Mouse (Mus musculus) adrenal gland, adult 8-10 months (tissue): Measurements from ENCODE around the gene Cenpp. TPM values are rescaled to one million over a fixed set of nuclear protein-coding genes. Genes with fewer than 3 reads are reported as not detected.
"Not testable (repeated sequence)": the region's sequence is repeated elsewhere in the genome, so short reads cannot be mapped to it uniquely, and the experiment has no call there.

Experiments
- DNase-seq: peaks from one replicate; pipeline ENCODE4 v3.0.0; 2022
- total RNA-seq, 4 experiments: library from RNA; stranded (reverse); gene quantifications; 2 replicates each; pipeline ENCODE4 v1.2.4; 2022

The Cenpp gene
- total RNA-seq, 4 experiments from 2014 or later: 0.58 to 1.1 (median 0.96) TPM

- DNase-seq: no peak
These were observed 44.9 kb downstream of the Cenpp start, which contains the start of gene Ogn for GRCm38 (mm10) chr13:49607714-49608113. Gene Ogn (plus strand): TSS chr13:49608046.

DNA sequence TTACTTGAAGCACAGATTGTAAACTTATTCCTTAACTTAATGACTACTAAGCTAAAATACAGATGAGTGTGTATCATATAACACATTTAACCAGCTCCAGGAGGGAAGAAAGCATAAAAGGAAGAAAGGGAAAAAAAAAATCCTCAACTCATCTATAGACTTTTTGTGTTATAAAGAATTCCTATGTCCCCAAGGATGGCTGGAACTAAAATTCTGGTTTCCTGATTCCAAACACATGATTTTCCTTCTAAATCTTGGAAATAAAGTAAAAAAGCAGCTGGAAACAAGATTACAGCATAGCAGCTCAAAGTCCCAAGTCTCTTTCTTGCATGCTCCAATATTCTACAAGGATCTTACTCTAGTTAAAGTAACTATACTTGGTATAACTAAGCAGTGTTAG, 49.0 kb downstream of the Cenpp start:
- DNase-seq: no peak

DNA sequence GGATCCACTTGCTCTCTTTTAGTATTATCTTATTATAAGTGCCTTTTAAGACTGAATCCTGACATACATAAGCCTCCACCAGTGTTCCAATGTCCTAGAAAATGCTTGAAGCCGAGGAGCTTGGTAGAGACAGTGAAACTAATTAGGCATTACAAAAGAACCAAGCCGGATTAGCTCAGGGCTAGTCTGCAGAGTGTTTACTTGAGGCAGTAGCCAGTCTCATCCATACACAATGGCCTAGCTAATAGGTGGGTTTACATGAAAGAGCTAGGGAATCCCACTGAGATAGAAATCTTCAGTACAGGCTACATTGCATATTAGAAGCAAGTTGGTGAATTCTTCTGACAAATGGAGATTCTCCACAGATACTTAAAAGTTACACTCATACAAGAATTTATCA, 50.0 kb downstream of the Cenpp start:
- DNase-seq: not testable (repeated sequence)

DNA sequence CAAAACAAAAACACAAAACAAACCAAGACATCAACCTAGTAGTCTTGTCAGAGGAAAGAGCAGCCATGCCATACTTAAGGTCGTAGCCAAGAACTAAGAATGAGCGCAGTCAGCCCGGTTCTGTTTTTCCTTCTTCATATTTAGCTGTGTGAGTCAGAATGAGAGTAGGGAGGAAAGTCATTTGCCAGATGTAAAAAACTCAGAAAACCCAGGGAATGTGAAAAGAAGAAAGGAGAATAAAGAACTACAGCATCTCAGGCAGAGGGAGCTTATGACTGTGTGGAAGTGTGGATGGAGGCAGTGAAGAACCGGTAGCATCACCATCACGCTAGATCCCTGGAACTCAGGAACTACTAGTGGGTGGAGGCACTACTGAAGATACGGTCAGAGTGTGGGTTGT, 66.5 kb downstream of the Cenpp start:
- DNase-seq: no peak

- no peak for DNase-seq
These were observed 68.1 kb downstream of the Cenpp start for GRCm38 (mm10) chr13:49584307-49585005.

GRCm38 (mm10) chr13:49583859-49584258, 68.7 kb downstream of the Cenpp start:
- DNase-seq: no peak

GRCm38 (mm10) chr13:49581541-49582530, 70.7 kb downstream of the Cenpp start, which contains the start of gene Omd:
Gene Omd (plus strand): TSS chr13:49582462.
- no peak for DNase-seq

- no peak for DNase-seq
These were observed 81.2 kb downstream of the Cenpp start for GRCm38 (mm10) chr13:49571418-49571817.

DNA sequence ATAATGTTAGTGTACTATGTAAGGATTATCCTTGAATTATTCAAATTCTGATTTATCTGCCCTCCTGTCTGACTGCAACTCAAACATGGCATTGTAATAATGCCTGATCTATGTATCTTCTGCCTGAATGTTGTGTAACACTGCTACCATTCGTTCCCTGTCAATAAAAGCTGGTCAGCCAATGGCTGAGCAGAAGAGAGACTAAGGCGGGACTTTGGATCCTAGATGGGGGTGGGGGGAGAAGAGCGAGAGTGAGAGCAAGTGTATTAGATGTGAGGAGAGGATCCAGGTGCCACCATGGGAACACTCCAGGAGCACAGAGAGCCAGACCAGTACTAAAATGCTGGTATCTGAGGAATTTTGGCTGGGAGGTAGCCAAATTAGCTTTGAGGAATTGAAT, 82.2 kb downstream of the Cenpp start:
- no peak for DNase-seq

DNA sequence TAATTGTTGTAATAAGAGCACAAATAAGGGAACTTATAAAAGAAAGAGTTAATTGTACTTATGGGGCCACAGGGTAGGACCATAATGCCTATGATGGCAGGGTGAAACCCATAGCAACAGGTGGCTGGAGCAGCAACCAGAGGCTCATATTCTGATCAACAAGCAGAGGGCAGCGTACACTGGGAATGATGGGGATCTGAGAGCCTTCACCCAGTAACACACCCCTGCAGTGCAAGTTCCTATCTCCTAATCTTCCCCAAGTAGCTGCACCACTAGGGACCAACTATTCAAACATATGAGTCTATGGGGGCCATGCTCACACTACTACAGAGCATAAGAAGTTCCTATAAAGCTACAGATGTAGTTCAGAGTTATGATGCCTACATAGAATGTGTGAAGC, 88.2 kb downstream of the Cenpp start:
- DNase-seq: no peak

GRCm38 (mm10) chr13:49560886-49561285, 91.7 kb downstream of the Cenpp start:
- DNase-seq: no peak

- DNase-seq: no peak
These were observed 93.4 kb downstream of the Cenpp start for GRCm38 (mm10) chr13:49559185-49559584.

DNA sequence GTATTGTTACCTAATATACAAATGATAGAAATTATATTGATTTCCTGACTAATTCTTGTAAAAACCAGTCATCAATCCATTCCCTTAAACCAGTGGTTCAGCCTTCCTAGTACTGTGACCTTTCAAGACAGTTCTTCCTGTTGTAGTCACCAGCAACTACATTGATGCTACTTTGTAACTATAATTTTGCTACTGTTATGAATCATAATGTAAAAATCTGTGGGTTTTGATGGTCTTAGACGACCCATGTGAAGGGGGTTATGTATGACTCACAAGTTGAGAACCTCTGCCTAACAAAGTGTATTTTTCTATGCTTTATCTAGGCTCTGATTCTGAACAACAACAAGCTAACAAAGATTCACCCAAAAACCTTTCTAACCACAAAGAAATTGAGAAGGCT, 95.7 kb downstream of the Cenpp start:
- no peak for DNase-seq

- DNase-seq: no peak
These were observed 96.4 kb downstream of the Cenpp start for GRCm38 (mm10) chr13:49556203-49556602.

GRCm38 (mm10) chr13:49554519-49554918, 98.1 kb downstream of the Cenpp start:
- DNase-seq: no peak

DNA sequence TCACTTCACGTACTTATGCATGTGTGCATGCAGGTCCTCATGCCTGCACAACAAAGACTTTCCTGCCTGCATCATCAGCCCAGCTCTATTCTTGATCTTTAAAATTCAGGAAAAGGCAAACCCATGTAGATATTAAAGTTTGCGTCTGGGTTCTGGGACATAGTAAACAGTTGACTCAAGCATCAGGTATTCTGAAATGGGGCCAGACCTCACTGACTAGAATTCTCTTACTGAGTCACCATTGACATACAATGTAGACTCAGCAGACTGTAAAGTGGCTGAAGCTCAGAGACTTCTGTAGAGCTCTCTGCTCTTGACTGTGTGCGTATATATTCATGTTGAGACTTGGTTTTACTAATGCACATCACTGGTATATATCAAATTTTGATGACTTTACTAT, 103.0 kb downstream of the Cenpp start:
- DNase-seq: no peak

DNA sequence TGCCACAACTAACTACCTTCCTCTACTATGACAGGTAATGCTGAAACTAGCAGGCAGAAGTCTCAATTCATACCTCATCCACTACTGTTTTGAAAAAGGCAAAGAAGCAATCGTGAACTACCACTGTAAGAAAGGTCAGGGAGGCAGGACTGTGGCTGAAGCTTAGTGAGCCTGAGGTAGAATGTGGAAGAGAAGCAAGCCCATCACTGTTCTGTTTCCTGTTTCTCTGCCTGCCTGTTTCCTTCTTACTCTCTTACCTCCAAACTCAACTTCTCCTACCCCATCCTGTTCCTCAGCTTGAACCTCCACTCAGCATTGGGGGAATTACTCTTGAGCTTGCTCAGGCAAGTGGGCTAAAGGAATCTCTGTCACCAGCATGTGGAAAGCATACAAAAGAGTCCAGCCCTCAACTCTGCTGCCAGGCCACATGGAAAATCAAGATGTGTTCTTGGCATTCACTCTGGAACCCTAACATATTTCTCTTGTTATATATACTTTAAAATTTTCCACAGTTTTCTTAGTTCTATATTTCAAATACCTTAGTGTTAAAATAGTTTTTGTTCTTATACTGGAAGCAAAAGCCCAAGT, 104.9 kb downstream of the Cenpp start:
- no peak for DNase-seq

GRCm38 (mm10) chr13:49546517-49546916, 106.1 kb downstream of the Cenpp start:
- no peak for DNase-seq

DNA sequence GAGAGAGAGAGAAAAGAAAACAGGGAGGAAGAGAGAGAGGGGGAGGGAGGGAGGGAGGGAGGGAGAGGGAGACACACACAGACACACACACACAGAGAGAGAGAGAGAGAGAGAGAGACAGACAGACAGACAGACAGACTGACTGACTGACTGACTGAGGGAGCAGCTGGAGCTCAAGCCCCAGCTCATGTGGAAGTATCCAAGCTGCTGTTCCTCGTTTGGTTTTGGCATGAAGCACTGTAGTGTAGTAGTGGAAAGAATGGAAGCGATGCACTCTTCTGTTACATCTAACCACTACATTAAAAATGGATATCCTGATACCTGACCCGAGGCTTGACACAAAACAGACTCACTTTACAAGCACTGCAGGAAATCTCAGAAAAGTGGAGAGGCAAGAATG, 106.9 kb downstream of the Cenpp start:
- DNase-seq: no peak

DNA sequence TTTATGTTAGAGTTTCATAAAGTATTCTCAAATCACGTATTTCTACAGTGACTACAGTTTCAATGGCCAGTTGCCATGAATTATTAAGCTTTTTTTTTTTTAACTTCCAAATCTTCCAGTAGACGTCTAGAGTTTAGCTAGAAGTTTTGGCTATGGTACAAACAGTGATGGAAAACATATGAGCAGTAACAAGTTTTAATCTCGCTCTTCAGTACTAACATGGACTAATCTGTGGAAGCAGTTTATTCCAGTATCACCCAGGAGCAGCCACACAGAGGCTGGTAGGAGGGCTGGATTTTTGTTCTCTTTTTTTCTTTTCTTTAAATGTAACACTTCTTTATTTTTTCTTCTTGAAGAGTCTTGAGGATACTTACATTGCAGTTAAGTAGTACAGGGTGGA, 108.3 kb downstream of the Cenpp start, which contains the start of gene Aspn:
TSS of gene Aspn (plus strand) at position 165 of the 400 bp plus-strand sequence.
- no peak for DNase-seq

DNA sequence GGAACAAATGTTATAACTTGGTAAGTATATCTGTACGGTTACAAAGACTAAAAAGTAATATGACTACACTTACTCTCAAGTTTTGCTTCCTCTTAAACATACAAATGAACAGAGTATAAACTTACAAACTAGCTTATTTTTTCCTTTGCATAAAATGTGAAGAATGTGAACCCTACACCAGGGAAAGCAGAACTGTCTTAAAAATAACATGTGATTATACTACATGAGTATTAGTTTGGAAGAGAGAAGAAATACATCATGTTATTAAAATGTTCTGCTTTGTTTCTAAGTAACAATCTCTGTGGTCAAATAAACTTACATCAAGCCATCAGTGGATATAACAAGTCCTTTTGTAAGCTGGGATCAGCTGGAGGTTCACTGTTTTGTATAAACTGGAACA, 113.9 kb downstream of the Cenpp start:
- no peak for DNase-seq

DNA sequence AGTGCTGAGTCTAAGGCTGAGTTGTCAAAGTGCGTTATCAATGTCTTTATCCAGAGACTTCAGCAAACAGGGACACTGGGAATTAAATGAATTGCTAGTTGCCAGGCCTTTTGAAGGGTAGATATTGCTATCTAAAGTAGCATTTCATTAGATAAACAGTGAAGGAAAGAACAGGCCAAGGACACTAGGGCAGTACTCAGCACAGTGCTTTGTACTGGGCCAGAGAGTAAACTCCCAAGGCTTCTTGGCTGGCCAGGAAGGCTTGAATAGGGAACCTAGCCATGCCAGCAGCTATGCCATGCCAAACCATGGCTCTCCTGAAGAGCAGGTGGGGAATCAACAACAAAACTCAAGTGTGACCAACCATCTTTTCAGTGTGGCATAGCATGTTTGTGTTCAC, 115.6 kb downstream of the Cenpp start:
- peak; percentile 37 for DNase-seq

DNA sequence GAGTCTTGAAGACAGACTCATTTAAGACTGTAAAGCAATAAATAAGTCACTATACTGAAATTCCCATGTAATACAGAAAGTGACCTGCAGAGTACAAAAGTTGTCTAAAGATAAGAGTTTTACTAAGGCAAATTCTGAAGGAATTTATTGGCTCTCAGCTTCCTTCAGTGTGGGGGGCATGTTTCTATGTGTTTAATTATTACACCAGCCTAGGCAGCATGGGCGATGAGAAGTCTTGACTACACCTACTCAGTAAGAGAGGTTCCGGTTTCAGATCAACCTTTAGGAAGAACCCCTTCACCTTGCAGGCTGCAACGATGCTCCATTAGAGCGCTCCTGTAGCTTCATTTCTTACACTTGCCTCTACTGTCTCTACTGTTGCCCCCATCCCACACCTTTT, 121.9 kb downstream of the Cenpp start:
- no peak for DNase-seq
